Mouse (Mus musculus): ENCODE results near the gene Stx8.

DNA sequence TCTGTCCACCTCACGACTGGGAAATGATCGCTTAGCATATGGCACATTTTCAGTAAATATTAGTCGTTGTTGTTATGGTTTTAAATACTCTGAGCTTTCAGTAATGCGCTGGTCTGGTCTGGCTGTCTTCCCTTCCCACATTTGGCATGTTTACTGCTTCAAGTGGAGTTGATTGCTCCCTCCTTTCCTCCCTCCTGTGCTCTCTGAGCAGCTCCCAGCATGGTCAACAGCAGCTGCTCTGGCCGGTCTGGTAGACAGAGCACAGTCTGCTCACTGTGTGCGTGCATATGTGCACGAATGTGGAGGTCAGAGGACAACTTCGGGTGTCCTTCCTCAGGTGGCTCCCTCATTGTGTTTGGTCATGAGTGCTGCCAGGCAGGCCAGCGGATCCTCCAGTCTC lies 120.2 kb downstream of the Stx8 start:
- TF ChIP-seq BHLHE40 (IDR thresholded peaks at IDR 0.05; ENCODE audit: borderline replicate concordance, low read depth, low read length) (no peak), CTCF (IDR thresholded peaks at IDR 0.05 in 2 of 3, conservative IDR thresholded peaks at IDR 0.05 in 1 of 3; ENCODE audit: control insufficient read depth in 1 of 3, insufficient read depth in 1 of 3, low read depth in 2 of 3, low read length in 3 of 3, poor library complexity in 1 of 3, severe bottlenecking in 1 of 3) (no peak), POLR2A (IDR thresholded peaks at IDR 0.05; ENCODE audit: control insufficient read depth in 1 of 2, insufficient read depth in 1 of 2, low read depth in 1 of 2, low read length in 2 of 2, poor library complexity in 1 of 2) (no peak), ZMIZ1 (IDR thresholded peaks at IDR 0.05; ENCODE audit: low read depth, low read length) (no peak), UBTF (IDR thresholded peaks at IDR 0.05; ENCODE audit: borderline replicate concordance, insufficient read depth, low read depth, low read length) (no peak), RCOR1 (IDR thresholded peaks at IDR 0.05; ENCODE audit: low read depth, low read length) (no peak), SIN3A (IDR thresholded peaks at IDR 0.05; ENCODE audit: low read length) (no peak), JUND (IDR thresholded peaks at IDR 0.05; ENCODE audit: low read depth, low read length) (no peak)
